Mouse (Mus musculus) neutrophil, adult 5-6 weeks (primary cell): ENCODE measurements around the gene Slc22a5. TPM values are rescaled to one million over a fixed set of nuclear protein-coding genes. Genes with fewer than 3 reads are reported as not detected.

Experiments
- total RNA-seq: library from RNA; stranded (forward); fragments of 200-1000 nt; gene quantifications from 2 replicates; pipeline ENCODE4 v1.2.3, GENCODE M21; 2017

Slc22a5 gene
- total RNA-seq, 1 experiment from 2014 or later: 10.0 TPM

Other genes with a start within 250 kb of the Slc22a5 start
- 36.7 and 43.1 TPM in 2 replicates for gene Rad50, start 184.3 kb downstream of the Slc22a5 start, total RNA-seq
- gene Il5, start 170.9 kb downstream of the Slc22a5 start, total RNA-seq: not detected in 2 replicates
- gene Irf1, start 121.6 kb downstream of the Slc22a5 start, total RNA-seq: 358 and 383 TPM in 2 replicates
- gene Gm17334, start 118.5 kb downstream of the Slc22a5 start, total RNA-seq: 1.2 TPM in 1 of 2 replicates, not detected in the other
- 10.1 and 12.6 TPM in 2 replicates for gene Gm12216, start 32.4 kb downstream of the Slc22a5 start, total RNA-seq
- gene Slc22a21, start 88.7 kb upstream of the Slc22a5 start, total RNA-seq: 0.12 TPM in 1 of 2 replicates, not detected in the other
- 2.9 and 6.3 TPM in 2 replicates for gene Slc22a4, start 136.4 kb upstream of the Slc22a5 start, total RNA-seq
- 2.1 and 2.3 TPM in 2 replicates for gene Pdlim4, start 177.4 kb upstream of the Slc22a5 start, total RNA-seq
- not detected in 2 replicates for gene P4ha2, start 208.4 kb upstream of the Slc22a5 start, total RNA-seq